Mouse (Mus musculus) G1E (cell line): ENCODE results near the gene Mef2b.

Experiments used
- CTCF ChIP-seq: IDR thresholded peaks from 2 replicates; pipeline ENCODE4 v1.5.1; 2012; ENCODE audit warnings: low read depth, low read length, inconsistent platforms, mixed read lengths
- GATA1 ChIP-seq: IDR thresholded peaks from 2 replicates; pipeline ENCODE4 v1.6.1; 2012; ENCODE audit warnings: borderline replicate concordance, low read length, inconsistent platforms, mixed read lengths
- POLR2AphosphoS5 ChIP-seq: IDR thresholded peaks from 2 replicates; pipeline ENCODE4 v1.6.1; 2012; ENCODE audit warnings: low read depth, low read length, inconsistent platforms; ENCODE audit not compliant: insufficient replicate concordance

DNA sequence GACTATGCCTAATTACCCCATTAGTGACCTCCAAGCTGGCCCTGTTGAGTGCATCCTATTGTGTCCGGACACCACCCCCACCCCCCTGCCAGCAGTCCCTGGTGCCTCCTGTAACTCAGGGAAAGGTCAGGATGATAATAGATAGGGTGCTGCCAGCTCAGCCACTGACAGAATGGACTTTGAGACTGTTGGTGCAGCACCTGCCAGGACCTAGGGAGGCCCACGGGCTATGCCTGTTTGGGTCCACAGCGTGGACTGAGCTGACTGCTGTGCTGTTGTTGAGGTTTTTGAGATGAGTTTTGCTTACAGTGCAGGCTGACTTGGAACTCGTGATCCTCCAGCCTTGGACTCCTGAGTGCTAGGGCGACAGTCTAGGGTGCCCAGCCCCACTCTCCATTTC is 53.7 kb downstream of the Mef2b start:
- TF ChIP-seq CTCF (no peak), GATA1 (no peak), POLR2AphosphoS5 (no peak)
